Mouse (Mus musculus) MEL (cell line): Measurements from ENCODE around the gene Fam72a. TPM values are rescaled to one million over a fixed set of nuclear protein-coding genes. Genes with fewer than 3 reads are reported as not detected.

Experiments
- DNase-seq: peaks from one replicate; pipeline ENCODE4 v3.0.0; 2011; ENCODE audit warnings: low read depth, low spot score
- H3K27ac ChIP-seq: 2 replicates; pipeline ENCODE4 v1.5.1; 2012; ENCODE audit warnings: low read depth, mild to moderate bottlenecking, control low read depth, low read length, moderate library complexity; ENCODE audit not compliant: control insufficient read depth
- H3K27me3 ChIP-seq, 2 experiments: fragments of 150-350 bp in 1 of 2; sonication (generic) in 1 of 2; 2 replicates each; pipeline ENCODE4 v1.6.1; 2012; ENCODE audit warnings: low read length in 2 of 2, mild to moderate bottlenecking in 2 of 2, improper control_type of control experiment in 1 of 2, moderate library complexity in 1 of 2; ENCODE audit not compliant: insufficient read depth in 2 of 2, control insufficient read depth in 1 of 2
- H3K36me3 ChIP-seq, 2 experiments: 2 replicates each; pipeline ENCODE4 v1.6.1; 2012 to 2014; ENCODE audit warnings: low read length in 2 of 2, improper control_type of control experiment in 1 of 2, inconsistent platforms in 1 of 2, mild to moderate bottlenecking in 1 of 2; ENCODE audit not compliant: insufficient read depth in 2 of 2, control insufficient read depth in 1 of 2
- H3K4me1 ChIP-seq, 2 experiments: fragments of 150-350 bp in 1 of 2; sonication (generic) in 1 of 2; 2 replicates each; pipeline ENCODE4 v1.6.1; 2012; ENCODE audit warnings: low read length in 2 of 2, improper control_type of control experiment in 1 of 2, mild to moderate bottlenecking in 1 of 2; ENCODE audit not compliant: insufficient read depth in 2 of 2, control insufficient read depth in 1 of 2
- H3K4me3 ChIP-seq, 2 experiments: fragments of 150-350 bp in 1 of 2; sonication (generic) in 1 of 2; 2 replicates each; pipeline ENCODE4 v1.5.1; 2012; ENCODE audit warnings: low read depth in 2 of 2, low read length in 2 of 2, mild to moderate bottlenecking in 2 of 2, moderate library complexity in 2 of 2, control low read depth in 1 of 2, improper control_type of control experiment in 1 of 2; ENCODE audit not compliant: control insufficient read depth in 1 of 2, insufficient read depth in 1 of 2
- H3K79me2 ChIP-seq: 2 replicates; pipeline ENCODE4 v1.6.1; 2012; ENCODE audit warnings: mild to moderate bottlenecking, low read length, moderate library complexity; ENCODE audit not compliant: control insufficient read depth, poor library complexity, insufficient read depth
- H3K9ac ChIP-seq: 2 replicates; pipeline ENCODE4 v1.6.1; 2012; ENCODE audit warnings: low read depth, mild to moderate bottlenecking, control low read depth, low read length, moderate library complexity; ENCODE audit not compliant: control insufficient read depth, poor library complexity, severe bottlenecking
- H3K9me3 ChIP-seq: fragments of 150-350 bp; sonication (generic); replicated peaks from 2 replicates; pipeline ENCODE4 v1.6.1; 2012; ENCODE audit warnings: mild to moderate bottlenecking, low read length, improper control_type of control experiment, moderate library complexity; ENCODE audit not compliant: insufficient read depth
- CHD1 ChIP-seq: IDR thresholded peaks from 2 replicates; pipeline ENCODE4 v1.6.1; 2012; ENCODE audit warnings: low read depth, mild to moderate bottlenecking, inconsistent platforms, low read length, improper control_type of control experiment
- ELF1 ChIP-seq: IDR thresholded peaks from 2 replicates; pipeline ENCODE4 v1.6.1; 2014; ENCODE audit warnings: low read depth, mild to moderate bottlenecking, inconsistent platforms, low read length, improper control_type of control experiment, moderate library complexity
- EP300 ChIP-seq, 2 experiments: IDR thresholded peaks; 2 replicates each; pipeline ENCODE4 v1.6.1; 2011; ENCODE audit warnings: improper control_type of control experiment in 2 of 2, low read length in 2 of 2, low read depth in 1 of 2, mild to moderate bottlenecking in 1 of 2
- GATA1 ChIP-seq: IDR thresholded peaks from 2 replicates; pipeline ENCODE4 v1.6.1; 2011; ENCODE audit warnings: low read depth, low read length, improper control_type of control experiment
- HCFC1 ChIP-seq: IDR thresholded peaks from 2 replicates; pipeline ENCODE4 v1.6.1; 2012; ENCODE audit warnings: low read depth, mild to moderate bottlenecking, inconsistent platforms, low read length, improper control_type of control experiment, moderate library complexity
- JUND ChIP-seq: IDR thresholded peaks from 2 replicates; pipeline ENCODE4 v1.6.1; 2011; ENCODE audit warnings: low read depth, mild to moderate bottlenecking, improper control_type of control experiment, low read length
- KAT2A ChIP-seq: conservative IDR thresholded peaks from 2 replicates; pipeline ENCODE4 v1.6.1; 2012; ENCODE audit warnings: low read depth, low read length, improper control_type of control experiment, inconsistent platforms
- MXI1 ChIP-seq: IDR thresholded peaks from 2 replicates; pipeline ENCODE4 v1.6.1; 2011; ENCODE audit warnings: mild to moderate bottlenecking, low read depth, low read length, improper control_type of control experiment
- MYC ChIP-seq: IDR thresholded peaks from 2 replicates; pipeline ENCODE4 v1.6.1; 2011; ENCODE audit warnings: low read depth, mild to moderate bottlenecking, low read length, improper control_type of control experiment, moderate library complexity
- NELFE ChIP-seq: IDR thresholded peaks from 2 replicates; pipeline ENCODE4 v1.6.1; 2011; ENCODE audit warnings: low read depth, low read length, improper control_type of control experiment
- RCOR1 ChIP-seq: IDR thresholded peaks from 2 replicates; pipeline ENCODE4 v1.6.1; 2012; ENCODE audit warnings: low read depth, mild to moderate bottlenecking, inconsistent platforms, low read length, improper control_type of control experiment
- SIN3A ChIP-seq: IDR thresholded peaks from 2 replicates; pipeline ENCODE4 v1.6.1; 2012; ENCODE audit warnings: low read length, improper control_type of control experiment, inconsistent platforms
- SMC3 ChIP-seq: IDR thresholded peaks from 2 replicates; pipeline ENCODE4 v1.6.1; 2011; ENCODE audit warnings: low read depth, low read length, improper control_type of control experiment
- TBP ChIP-seq: IDR thresholded peaks from 2 replicates; pipeline ENCODE4 v1.8.0; 2011; ENCODE audit warnings: low read depth, low read length, improper control_type of control experiment
- USF1 ChIP-seq: IDR thresholded peaks from 2 replicates; pipeline ENCODE4 v1.6.1; 2014; ENCODE audit warnings: low read depth, mild to moderate bottlenecking, inconsistent platforms, low read length, improper control_type of control experiment, moderate library complexity
- USF2 ChIP-seq, 2 experiments: IDR thresholded peaks; 2 replicates each; pipeline ENCODE4 v1.6.1; 2011 to 2012; ENCODE audit warnings: improper control_type of control experiment in 2 of 2, low read length in 2 of 2, borderline replicate concordance in 1 of 2, inconsistent platforms in 1 of 2, low read depth in 1 of 2, mild to moderate bottlenecking in 1 of 2; ENCODE audit not compliant: insufficient read depth in 1 of 2
- ZC3H11A ChIP-seq: IDR thresholded peaks from 2 replicates; pipeline ENCODE4 v1.6.1; 2012; ENCODE audit warnings: low read depth, mild to moderate bottlenecking, inconsistent platforms, low read length, improper control_type of control experiment
- polyA plus RNA-seq, 2 experiments: library from polyadenylated mRNA; stranded (reverse) in 1 of 2; unstranded in 1 of 2; fragments of >175 nt in 1 of 2; fragments of >200 nt in 1 of 2; gene quantifications; 2 replicates each; pipeline versions ENCODE4 v1.2.1 to v1.2.4; 2012; ENCODE audit warnings: low replicate concordance in 2 of 2, low read depth in 1 of 2; ENCODE audit not compliant: insufficient read length in 2 of 2, insufficient read depth in 1 of 2, missing spikeins in 1 of 2
- total RNA-seq: library from RNA; depleted of rRNA; stranded (reverse); fragments of 300-350 nt; gene quantifications from 2 replicates; pipeline ENCODE4 v1.2.3, GENCODE M21; 2012

Fam72a gene
- total and polyA plus RNA-seq, 3 experiments, result 8.2 to 8.8 TPM; not detected in 1

DNA sequence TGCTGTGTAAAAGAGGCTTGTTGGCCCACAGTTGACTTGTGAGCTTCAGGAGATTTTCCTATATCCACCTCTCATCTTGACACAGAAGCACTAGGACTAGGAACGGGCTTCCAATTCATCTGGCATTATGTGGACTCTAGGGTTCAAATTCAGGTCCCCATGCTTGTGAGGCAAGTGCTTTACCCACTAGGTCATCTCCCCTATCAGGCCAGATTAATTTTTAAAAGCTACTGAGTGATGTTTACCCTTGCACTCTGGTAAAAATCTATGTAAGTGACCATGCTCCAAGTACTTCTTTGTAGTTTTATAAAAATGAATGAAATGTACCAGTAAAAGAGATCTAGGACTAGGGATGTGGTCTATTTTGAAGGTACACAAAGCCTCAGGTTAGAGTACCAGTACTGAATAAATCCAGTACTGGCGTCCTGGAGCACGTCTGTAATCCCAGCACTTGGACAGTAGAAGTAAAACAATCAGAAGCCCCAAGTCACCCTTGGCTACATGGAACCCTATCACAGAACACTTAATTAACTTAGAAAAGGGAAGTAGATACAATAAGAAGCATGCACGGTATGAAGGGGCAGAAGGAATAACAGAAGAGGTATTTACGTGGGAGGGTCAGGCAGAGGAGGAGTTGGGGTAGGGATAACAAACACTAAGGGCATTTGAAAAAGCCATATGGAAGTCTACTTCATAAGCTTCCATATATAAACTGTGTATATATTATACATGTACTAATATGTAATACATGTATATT is 41.4 kb upstream of the Fam72a start:
- Histone ChIP-seq H3K9me3 (no peaks in the 10 kb centered on the region), H3K79me2 (peaks cover 18% of the 10 kb centered on the region; the same call in 1 of the 2 replicates), H3K27ac (no peak overlapping the region), H3K4me3 (no peak overlapping the region), H3K27me3 (no peaks in the 10 kb centered on the region), H3K4me1 (peaks cover 23 to 27% of the 10 kb centered on the region in 2 experiments), H3K36me3 (peaks cover 0 to 47% of the 10 kb centered on the region in 2 experiments; a peak in 3 of 4 replicates), H3K9ac (no peak overlapping the region)
- peak; percentile 63 for DNase-seq
- TF ChIP-seq MXI1 (0 out of 2 replicates have a peak, but pooled peaks have one; percentile 23), EP300 (IDR thresholded peaks at IDR 0.05; ENCODE audit: low read depth in 1 of 2, low read length in 2 of 2) (peak in 1 of 2 experiments; percentile 23; a peak in 2 of 4 replicates), SIN3A (no peak; the same call in 1 of the 2 replicates), MYC (0 out of 2 replicates have a peak, but pooled peaks have one; percentile 38)

DNA sequence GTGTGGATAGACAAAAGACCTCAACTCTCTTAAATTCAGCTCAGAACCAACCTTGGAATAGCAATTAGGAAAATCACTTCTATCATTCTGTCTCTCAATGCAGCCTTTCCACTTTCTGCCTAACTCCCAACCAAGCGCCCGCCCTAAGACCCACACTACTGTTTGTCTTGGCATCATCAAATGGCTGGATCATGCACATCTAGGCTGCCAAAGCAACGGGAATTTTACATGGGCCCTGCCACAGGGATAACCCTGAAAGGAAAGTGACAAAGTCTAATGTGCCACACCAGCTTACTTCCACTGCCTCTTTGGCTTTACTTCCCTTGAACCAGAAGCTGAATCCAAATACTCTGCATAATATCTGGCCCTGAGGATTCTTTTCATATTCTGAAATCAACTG is 38.4 kb upstream of the Fam72a start:
- no peak overlapping the region for H3K27ac ChIP-seq
- no peak overlapping the region for H3K9ac ChIP-seq
- H3K9me3 ChIP-seq, result no peaks in the 10 kb centered on the region
- TF ChIP-seq SMC3 (no peak), JUND (no peak), NELFE (no peak), ZC3H11A (no peak), KAT2A (no peak), GATA1 (no peak), TBP (no peak), HCFC1 (no peak)
- H3K4me1 ChIP-seq, result peaks cover 16 to 17% of the 10 kb centered on the region in 2 experiments
- DNase-seq, result no peak
- peaks cover 20% of the 10 kb centered on the region; the same call in 1 of the 2 replicates for H3K79me2 ChIP-seq
- no peak overlapping the region for H3K4me3 ChIP-seq
- H3K27me3 ChIP-seq, result no peaks in the 10 kb centered on the region
- H3K36me3 ChIP-seq, result peaks cover 0 to 34% of the 10 kb centered on the region in 2 experiments; a peak in 3 of 4 replicates

DNA sequence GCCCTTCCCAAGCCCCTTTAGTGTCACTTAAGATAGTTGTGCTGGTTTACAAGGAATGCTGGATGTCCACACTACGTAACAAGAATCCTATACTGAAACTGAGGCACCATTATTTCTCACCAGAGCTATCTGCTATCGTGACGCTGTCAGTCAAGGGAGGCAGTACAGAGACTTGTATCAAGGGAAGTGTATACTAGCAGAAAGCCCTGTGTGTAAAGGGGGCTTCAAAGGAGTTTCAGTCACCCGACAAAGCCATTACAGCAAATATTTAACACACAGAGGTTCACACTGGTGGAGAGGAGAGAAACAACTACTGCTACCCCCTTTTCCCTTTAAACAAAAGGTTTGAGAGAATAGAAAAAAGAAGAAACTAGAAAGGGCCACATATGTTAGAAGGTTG is 36.1 kb upstream of the Fam72a start:
- Histone ChIP-seq H3K9me3 (no peaks in the 10 kb centered on the region), H3K79me2 (peaks cover 14% of the 10 kb centered on the region; the same call in 1 of the 2 replicates), H3K36me3 (peaks cover 0 to 21% of the 10 kb centered on the region in 2 experiments; a peak in 3 of 4 replicates), H3K27me3 (no peaks in the 10 kb centered on the region), H3K9ac (no peak overlapping the region), H3K4me3 (no peak overlapping the region), H3K4me1 (peaks cover 9 to 17% of the 10 kb centered on the region in 2 experiments), H3K27ac (no peak overlapping the region)
- TF ChIP-seq RCOR1, result no peak
- TF ChIP-seq USF1, result no peak
- no peak for TF ChIP-seq NELFE
- TF ChIP-seq ELF1, result no peak
- TF ChIP-seq USF2 (IDR thresholded peaks at IDR 0.05; ENCODE audit: borderline replicate concordance in 1 of 2, insufficient read depth in 1 of 2, low read depth in 1 of 2, low read length in 2 of 2), result no peak
- no peak for TF ChIP-seq CHD1
- DNase-seq, result no peak
